Mouse (Mus musculus): ENCODE data around the gene Syt17.

DNA sequence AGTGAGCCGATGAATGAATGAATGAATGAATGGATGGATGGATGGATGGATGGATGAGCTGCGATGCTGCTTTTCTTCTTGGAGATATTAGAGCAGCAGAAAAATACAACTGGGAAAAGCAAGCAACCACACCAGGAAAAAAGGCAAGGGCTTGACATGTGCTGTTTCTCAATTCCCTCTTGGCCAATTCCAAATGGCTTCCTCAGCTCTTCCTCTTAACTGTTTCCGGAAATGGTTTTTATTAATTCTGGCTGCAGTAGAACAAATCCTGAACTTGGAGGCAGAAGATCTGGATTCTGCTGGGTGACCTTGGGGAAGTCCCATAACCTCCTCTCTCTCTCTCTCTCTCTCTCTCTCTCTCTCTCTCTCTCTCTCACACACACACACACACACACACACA lies 20.0 kb upstream of the Syt17 start:
- no peak for TF ChIP-seq CTCF (IDR thresholded peaks at IDR 0.05)
- no peak for TF ChIP-seq EP300 (IDR thresholded peaks at IDR 0.05; ENCODE audit: insufficient read depth, low read depth, low read length)
- no peak for TF ChIP-seq POLR2A (IDR thresholded peaks at IDR 0.05; ENCODE audit: insufficient read depth, low read depth, low read length)
